Mouse (Mus musculus) lung, embryonic 14.5 days (tissue): ENCODE results near the gene Foxp1. TPM values are rescaled to one million over a fixed set of nuclear protein-coding genes. Genes with fewer than 3 reads are reported as not detected.

Experiments
- ATAC-seq: fragments of 200-750 bp; cut with Nextera tagmentation; 2 replicates; pipeline ENCODE4 v1.8.0; 2017; ENCODE audit warnings: mild to moderate bottlenecking, moderate TSS enrichment, moderate library complexity; ENCODE audit not compliant: insufficient read depth
- DNase-seq: peaks from one replicate; pipeline ENCODE4 v3.0.0-alpha.2; 2015
- H3K27ac ChIP-seq: fragments of 300-500 bp; sonication (generic); 2 replicates; pipeline ENCODE4 v1.5.1; 2014; ENCODE audit warnings: low read depth, mild to moderate bottlenecking, moderate library complexity
- H3K27me3 ChIP-seq: fragments of 300-500 bp; sonication (generic); 2 replicates; pipeline ENCODE4 v1.6.1; 2014; ENCODE audit warnings: low read length, control low read depth; ENCODE audit not compliant: insufficient read depth
- H3K36me3 ChIP-seq: fragments of 300-500 bp; sonication (generic); 2 replicates; pipeline ENCODE4 v1.6.1; 2014; ENCODE audit warnings: control low read depth; ENCODE audit not compliant: insufficient read depth
- H3K4me1 ChIP-seq: fragments of 300-500 bp; sonication (generic); 2 replicates; pipeline ENCODE4 v1.6.1; 2014; ENCODE audit warnings: antibody characterized with exemption, control low read depth; ENCODE audit not compliant: insufficient read depth
- H3K4me2 ChIP-seq: fragments of 300-500 bp; sonication (generic); 2 replicates; pipeline ENCODE4 v1.6.1; 2014; ENCODE audit warnings: mild to moderate bottlenecking
- H3K4me3 ChIP-seq: fragments of 300-500 bp; sonication (generic); 2 replicates; pipeline ENCODE4 v1.5.1; 2014; ENCODE audit warnings: low read depth, low read length
- H3K9ac ChIP-seq: fragments of 300-500 bp; sonication (generic); 2 replicates; pipeline ENCODE4 v1.6.1; 2014
- H3K9me3 ChIP-seq: fragments of 300-500 bp; sonication (generic); 2 replicates; pipeline ENCODE4 v1.6.1; 2016; ENCODE audit warnings: low read depth, low read length, control low read depth
- CTCF ChIP-seq: IDR thresholded peaks from 2 replicates; pipeline ENCODE4 v1.5.1; 2016; ENCODE audit warnings: antibody characterized with exemption, low read depth
- WGBS: fragments of 180-500 bp; shearing (Covaris S2); extraction: QIAGEN DNeasy Blood & Tissue Kit; methylation state at CpG from one replicate; pipeline ENCODE4 v1.1.7; 2014; 5-methylcytosine and 5-hydroxymethylcytosine counted together
- polyA plus RNA-seq: library from polyadenylated mRNA; unstranded; fragments of >200 nt; fragmentation: Nextera tagmentation; extraction: Ambion mirVana; gene quantifications from 2 replicates; pipeline ENCODE4 v1.2.1, GENCODE M21; 2014

The Foxp1 gene
- polyA plus RNA-seq, 1 experiment from 2014 or later: 111 TPM

- Histone ChIP-seq H3K9ac (no peak overlapping the region), H3K4me3 (no peak overlapping the region), H3K27ac (no peak overlapping the region), H3K36me3 (peaks cover 22% of the 10 kb centered on the region; the same call in 1 of the 2 replicates), H3K4me1 (no peaks in the 10 kb centered on the region), H3K27me3 (no peaks in the 10 kb centered on the region), H3K4me2 (no peak overlapping the region), H3K9me3 (no peaks in the 10 kb centered on the region)
- 83% methylated on average over 6 of the region's 6 CpGs for WGBS
- no peak for ATAC-seq
- no peak for DNase-seq
- TF ChIP-seq CTCF: no peak
Measured at GRCm38 (mm10) chr6:98981265-98981664, 541.3 kb downstream of the Foxp1 start.

DNA sequence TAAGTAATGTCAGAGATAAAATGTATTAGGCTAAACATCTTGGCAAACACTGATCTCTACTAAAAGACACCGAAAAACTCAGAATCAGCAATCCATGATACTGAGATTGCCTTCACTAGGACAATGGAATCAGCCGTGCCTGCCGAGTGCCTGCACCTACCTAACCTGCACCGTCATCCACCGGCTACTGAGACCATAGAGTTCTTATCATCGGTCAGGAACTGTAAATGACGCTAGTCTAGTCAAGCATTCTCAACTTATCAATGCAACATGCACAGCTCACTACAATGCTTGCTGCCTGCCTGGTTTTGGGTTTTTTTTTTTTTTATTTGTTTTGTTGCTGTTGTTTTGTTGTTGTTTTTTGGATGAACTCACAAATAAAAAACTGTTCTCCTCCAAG is 542.1 kb downstream of the Foxp1 start:
- no peak for ATAC-seq
- no peak overlapping the region for H3K4me3 ChIP-seq
- no peak overlapping the region for H3K27ac ChIP-seq
- H3K4me2 ChIP-seq: no peak overlapping the region
- no peaks in the 10 kb centered on the region for H3K27me3 ChIP-seq
- WGBS: 80% methylated on average over 7 of the region's 7 CpGs
- DNase-seq: no peak
- H3K4me1 ChIP-seq: no peaks in the 10 kb centered on the region
- H3K36me3 ChIP-seq: peaks cover 24% of the 10 kb centered on the region; the same call in 1 of the 2 replicates
- H3K9ac ChIP-seq: no peak overlapping the region
- no peaks in the 10 kb centered on the region for H3K9me3 ChIP-seq
- no peak for TF ChIP-seq CTCF

GRCm38 (mm10) chr6:98980001-98980400 is 542.5 kb downstream of the Foxp1 start:
- no peak for ATAC-seq
- no peak overlapping the region for H3K4me2 ChIP-seq
- no peak overlapping the region for H3K4me3 ChIP-seq
- 81% methylated on average over 7 of the region's 7 CpGs for WGBS
- peaks cover 24% of the 10 kb centered on the region; the same call in 1 of the 2 replicates for H3K36me3 ChIP-seq
- H3K27ac ChIP-seq: no peak overlapping the region
- H3K4me1 ChIP-seq: no peaks in the 10 kb centered on the region
- H3K9me3 ChIP-seq: no peaks in the 10 kb centered on the region
- no peak overlapping the region for H3K9ac ChIP-seq
- no peaks in the 10 kb centered on the region for H3K27me3 ChIP-seq
- DNase-seq: no peak
- no peak for TF ChIP-seq CTCF

DNA sequence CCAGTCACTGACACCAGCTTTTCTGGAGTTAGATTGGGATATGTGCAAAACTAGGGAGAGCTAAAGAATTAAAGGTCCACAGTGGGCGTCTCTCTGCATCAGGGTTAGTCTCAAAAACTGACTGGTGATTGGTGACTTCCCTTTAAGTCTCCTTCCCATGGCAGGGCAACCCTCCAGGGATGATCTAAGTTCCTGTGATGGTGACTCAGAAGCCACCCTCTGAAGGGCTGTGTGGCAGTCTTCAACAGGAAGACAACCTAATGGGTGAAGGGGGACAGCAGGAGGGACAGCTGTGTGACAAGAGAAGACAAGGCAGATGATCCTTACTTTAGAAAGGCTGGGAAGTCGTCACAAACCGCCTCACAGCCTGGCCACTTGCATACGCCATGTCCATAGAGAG is 544.7 kb downstream of the Foxp1 start:
- Histone ChIP-seq H3K4me1 (no peaks in the 10 kb centered on the region), H3K9ac (no peak overlapping the region), H3K4me3 (no peak overlapping the region), H3K36me3 (peaks cover 31% of the 10 kb centered on the region; the same call in 1 of the 2 replicates), H3K4me2 (no peak overlapping the region), H3K9me3 (no peaks in the 10 kb centered on the region), H3K27me3 (no peaks in the 10 kb centered on the region), H3K27ac (no peak overlapping the region)
- WGBS: 87% methylated on average over 4 of the region's 4 CpGs
- TF ChIP-seq CTCF: no peak
- no peak for ATAC-seq
- no peak for DNase-seq

- Histone ChIP-seq H3K4me3 (no peak overlapping the region), H3K4me2 (no peak overlapping the region), H3K4me1 (peaks cover 10% of the 10 kb centered on the region), H3K9me3 (no peaks in the 10 kb centered on the region), H3K9ac (no peak overlapping the region), H3K27me3 (no peaks in the 10 kb centered on the region), H3K36me3 (peaks cover 29% of the 10 kb centered on the region; the same call in 1 of the 2 replicates), H3K27ac (no peak overlapping the region)
- no peak for TF ChIP-seq CTCF
- 77% methylated on average over 6 of the region's 6 CpGs for WGBS
- DNase-seq (peak; percentile 38), ATAC-seq (0 out of 2 replicates have a peak, but pooled peaks have one; percentile 38)
Measured at GRCm38 (mm10) chr6:98975918-98976317, 546.6 kb downstream of the Foxp1 start.

DNA sequence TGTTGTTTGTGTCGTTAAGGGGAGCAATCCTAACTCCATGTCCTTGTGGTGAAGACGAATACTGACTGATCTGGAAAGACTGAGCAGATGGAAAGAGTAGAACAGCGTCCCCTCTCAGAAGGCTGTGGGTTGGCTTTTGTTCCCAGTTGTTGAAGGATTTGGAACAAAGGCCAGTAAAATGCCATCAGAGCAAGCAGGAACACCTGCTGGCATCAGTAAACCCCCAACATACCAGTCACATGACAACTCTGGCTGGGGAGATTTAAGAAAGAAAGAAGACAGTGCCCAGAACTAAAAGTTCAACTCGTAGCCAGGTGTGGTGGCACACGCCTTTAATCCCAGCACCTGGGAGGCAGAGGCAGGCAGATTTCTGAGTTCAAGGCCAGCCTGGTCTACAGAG is 549.1 kb downstream of the Foxp1 start:
- no peak for ATAC-seq
- Histone ChIP-seq H3K9me3 (no peaks in the 10 kb centered on the region), H3K4me2 (no peak overlapping the region), H3K36me3 (peaks cover 29% of the 10 kb centered on the region; the same call in 1 of the 2 replicates), H3K9ac (no peak overlapping the region), H3K27me3 (no peaks in the 10 kb centered on the region), H3K4me3 (no peak overlapping the region), H3K4me1 (peaks cover 10% of the 10 kb centered on the region), H3K27ac (no peak overlapping the region)
- WGBS: 87% methylated on average over 5 of the region's 5 CpGs
- TF ChIP-seq CTCF: no peak
- no peak for DNase-seq

DNA sequence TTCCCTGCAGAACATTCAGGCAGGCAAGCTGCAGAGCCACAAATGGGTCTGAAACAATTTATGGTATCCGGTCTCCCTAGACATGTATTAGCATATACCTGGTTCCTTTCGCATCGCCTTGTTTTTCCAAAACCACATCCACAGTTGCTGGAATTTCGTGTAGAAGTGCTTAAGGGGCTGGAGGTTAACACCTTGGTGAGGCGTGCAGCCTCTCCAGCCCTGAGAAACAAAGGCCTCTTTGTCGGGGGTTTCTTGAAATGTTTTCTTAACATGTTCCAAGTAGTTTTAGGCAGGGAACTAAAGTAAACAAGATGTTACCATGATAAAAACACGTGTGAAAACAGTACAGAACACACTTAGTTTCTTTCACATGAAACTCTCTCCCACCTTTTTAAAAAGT is 550.1 kb downstream of the Foxp1 start:
- no peak overlapping the region for H3K27ac ChIP-seq
- DNase-seq: peak; percentile 27
- H3K9ac ChIP-seq: no peak overlapping the region
- H3K4me3 ChIP-seq: no peak overlapping the region
- WGBS: 55% methylated on average over 7 of the region's 7 CpGs
- H3K4me1 ChIP-seq: peaks cover 10% of the 10 kb centered on the region
- H3K36me3 ChIP-seq: peaks cover 21% of the 10 kb centered on the region; the same call in 1 of the 2 replicates
- H3K9me3 ChIP-seq: no peaks in the 10 kb centered on the region
- no peak overlapping the region for H3K4me2 ChIP-seq
- TF ChIP-seq CTCF: no peak
- H3K27me3 ChIP-seq: no peaks in the 10 kb centered on the region
- ATAC-seq: no peak

DNA sequence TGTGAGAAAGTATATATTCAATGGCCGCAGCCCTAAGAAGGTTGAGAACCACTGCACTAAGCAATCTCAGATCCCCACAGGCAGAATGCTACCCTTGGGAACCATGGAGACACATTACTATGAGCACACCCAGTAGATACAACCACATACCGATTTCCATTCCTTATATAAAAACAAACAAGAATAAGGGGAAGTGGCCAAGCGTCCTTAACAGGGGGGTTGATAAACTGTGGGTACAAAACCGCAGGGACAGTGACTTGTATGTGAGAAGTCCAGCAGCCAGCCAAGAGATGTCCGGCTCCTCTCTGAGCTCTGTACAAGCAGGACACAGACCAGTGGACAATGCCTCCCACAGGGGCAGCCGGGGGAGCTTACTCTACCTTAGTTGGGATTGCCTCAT is 563.2 kb downstream of the Foxp1 start:
- no peak overlapping the region for H3K4me2 ChIP-seq
- no peak for DNase-seq
- H3K27me3 ChIP-seq: no peaks in the 10 kb centered on the region
- H3K4me1 ChIP-seq: no peaks in the 10 kb centered on the region
- WGBS: 75% methylated on average over 6 of the region's 6 CpGs
- H3K27ac ChIP-seq: no peak overlapping the region
- no peak for TF ChIP-seq CTCF
- H3K4me3 ChIP-seq: no peak overlapping the region
- no peaks in the 10 kb centered on the region for H3K9me3 ChIP-seq
- peaks cover 5% of the 10 kb centered on the region; the same call in 1 of the 2 replicates for H3K36me3 ChIP-seq
- no peak overlapping the region for H3K9ac ChIP-seq
- ATAC-seq: no peak; the same call in 1 of the 2 replicates
